ENCODE assay signal across 28 mouse cellular contexts in genomic region chr13:101895686-101896085, GRCm38 (mm10).
DNase-seq lines count a peak whose midpoint lies in the region; ATAC-seq and TF ChIP-seq lines count a peak whose summit lies in the region.
"Had no signal": no experiment of that assay in that cellular context is flagged by ENCODE, and none has a peak within 500 bp of the region (broad histone marks: within the 10 kb centered on the region; RNA-seq: fewer than 3 reads in every experiment).

No protein-coding gene starts in this region.

- H3K4me1 ChIP-seq in heart, adult 2 months (ENCODE audit: control insufficient read depth, insufficient read depth, low read length): no peaks in the 10 kb centered on the region
- H3K4me1 ChIP-seq in limb, embryonic 10.5 days: peaks cover 16% of the 10 kb centered on the region
- H3K4me1 ChIP-seq: embryonic facial prominence, embryonic 15.5 days; forebrain, embryonic 12.5 days; forebrain, embryonic 15.5 days; heart, embryonic 10.5 days; heart, embryonic 13.5 days had no signal

- no peak for ATAC-seq in erythroblast, adult 5-6 weeks (replicated peaks; ENCODE audit: low FRiP score, poor library complexity, severe bottlenecking)
- ATAC-seq: CD4-positive, CD25-positive, alpha-beta regulatory T cell, adult 4 months; forebrain, embryonic 15.5 days; hindbrain, postnatal 0 days; inflammation-experienced regulatory T-cells, adult 6 months; intestine, embryonic 16.5 days had no signal

- H3K79me2 ChIP-seq in heart, adult 2 months (replicated peaks; ENCODE audit: control insufficient read depth, insufficient read depth, low read length): no peaks in the 10 kb centered on the region

- DNase-seq in heart, adult 11 months: peak; percentile 81
- no peak for DNase-seq in heart, adult 2 months
- DNase-seq in embryo, embryonic 9.5 days (ENCODE audit: extremely low spot score): peak; percentile 18
- DNase-seq in limb, embryonic 10.5 days (ENCODE audit: low spot score): no peak
- DNase-seq in lung, postnatal 14 days: no peak
- DNase-seq: adrenal gland, adult 8-10 months; adrenal gland, postnatal 25 days; cerebellum, adult 11-12 months; cerebellum, adult 8-10 months; cerebellum, postnatal 10 days; cerebellum, postnatal 36 days; gastrocnemius, postnatal 10 days; heart, adult 18-20 months; heart, postnatal 14 days; heart, postnatal 4 days had no signal

- H3K4me3 ChIP-seq in heart, adult 2 months: no peak overlapping the region
- no peak overlapping the region for H3K4me3 ChIP-seq in limb, embryonic 10.5 days
- H3K4me3 ChIP-seq: embryonic facial prominence, embryonic 12.5 days; embryonic facial prominence, embryonic 15.5 days; erythroblast, embryonic 14.5 days; forebrain, embryonic 12.5 days; forebrain, embryonic 15.5 days; heart, embryonic 10.5 days; heart, embryonic 13.5 days had no signal

- TF ChIP-seq CTCF in heart, adult 2 months (IDR thresholded peaks at IDR 0.05): no peak

- H3K36me3 ChIP-seq in heart, adult 2 months (ENCODE audit: control insufficient read depth, insufficient read depth, low read length): no peaks in the 10 kb centered on the region
- no peaks in the 10 kb centered on the region for H3K36me3 ChIP-seq in limb, embryonic 10.5 days
- H3K36me3 ChIP-seq: embryonic facial prominence, embryonic 12.5 days; embryonic facial prominence, embryonic 15.5 days; forebrain, embryonic 12.5 days; forebrain, embryonic 15.5 days; heart, embryonic 10.5 days; heart, embryonic 13.5 days had no signal

- no peak overlapping the region for H3K27ac ChIP-seq in heart, adult 2 months
- H3K27ac ChIP-seq in limb, embryonic 10.5 days: 0 out of 2 replicates have a peak overlapping the region, but pooled peaks have one; percentile 23
- H3K27ac ChIP-seq: embryonic facial prominence, embryonic 12.5 days; embryonic facial prominence, embryonic 15.5 days; forebrain, embryonic 12.5 days; forebrain, embryonic 15.5 days; heart, embryonic 10.5 days; heart, embryonic 13.5 days; hindbrain, embryonic 14.5 days; hindbrain, postnatal 0 days had no signal

- no peak for TF ChIP-seq EP300 in heart, adult 2 months (IDR thresholded peaks at IDR 0.05; ENCODE audit: insufficient read depth, low read depth, low read length)

- no peak overlapping the region for H3K9ac ChIP-seq in heart, adult 2 months (ENCODE audit: low read depth, low read length)
- H3K9ac ChIP-seq: embryonic facial prominence, embryonic 12.5 days; embryonic facial prominence, embryonic 15.5 days; forebrain, embryonic 12.5 days; forebrain, embryonic 15.5 days; heart, embryonic 13.5 days; hindbrain, embryonic 14.5 days had no signal

- no peaks in the 10 kb centered on the region for H3K9me3 ChIP-seq in limb, embryonic 10.5 days (replicated peaks)
- H3K9me3 ChIP-seq: embryonic facial prominence, embryonic 12.5 days; embryonic facial prominence, embryonic 15.5 days; forebrain, embryonic 12.5 days; forebrain, embryonic 15.5 days; heart, embryonic 10.5 days; heart, embryonic 13.5 days had no signal

- WGBS in heart, adult 2 months: 80% methylated on average over 4 of the region's 4 CpGs
- WGBS in limb, embryonic 10.5 days: 85% methylated on average over 4 of the region's 4 CpGs

- intact Hi-C loops in heart, adult 2 months (cut with DNase I): no loop called here

- H3K27me3 ChIP-seq in heart, adult 2 months (ENCODE audit: control insufficient read depth, insufficient read depth, low read length): no peaks in the 10 kb centered on the region
- H3K27me3 ChIP-seq in limb, embryonic 10.5 days (ENCODE audit: low read depth, poor library complexity, severe bottlenecking): no peaks in the 10 kb centered on the region
- H3K27me3 ChIP-seq: embryonic facial prominence, embryonic 12.5 days; embryonic facial prominence, embryonic 15.5 days; forebrain, embryonic 15.5 days; heart, embryonic 13.5 days had no signal

- no peak for TF ChIP-seq POLR2A in heart, adult 2 months (IDR thresholded peaks at IDR 0.05; ENCODE audit: insufficient read depth, low read depth, low read length)

Comparison
In these comparisons a context has a peak if more than half of its experiments do, and no peak if none do; other contexts are left out.
1. DNase-seq: peak in heart, adult 11 months (single experiment) and embryo, embryonic 9.5 days (single experiment); none in heart, adult 2 months (0 of 2), limb, embryonic 10.5 days (single experiment) and lung, postnatal 14 days (single experiment).